Mouse (Mus musculus): ENCODE measurements around the gene Plpp2.

Plpp2 gene

GRCm38 (mm10) chr10:79548971-79549723, 15.6 kb upstream of the Plpp2 start:
- no peak for DNase-seq (ENCODE audit: low read depth)

- no peak for DNase-seq (ENCODE audit: low read depth)
These were observed 14.9 kb upstream of the Plpp2 start for GRCm38 (mm10) chr10:79548546-79548945.

DNA sequence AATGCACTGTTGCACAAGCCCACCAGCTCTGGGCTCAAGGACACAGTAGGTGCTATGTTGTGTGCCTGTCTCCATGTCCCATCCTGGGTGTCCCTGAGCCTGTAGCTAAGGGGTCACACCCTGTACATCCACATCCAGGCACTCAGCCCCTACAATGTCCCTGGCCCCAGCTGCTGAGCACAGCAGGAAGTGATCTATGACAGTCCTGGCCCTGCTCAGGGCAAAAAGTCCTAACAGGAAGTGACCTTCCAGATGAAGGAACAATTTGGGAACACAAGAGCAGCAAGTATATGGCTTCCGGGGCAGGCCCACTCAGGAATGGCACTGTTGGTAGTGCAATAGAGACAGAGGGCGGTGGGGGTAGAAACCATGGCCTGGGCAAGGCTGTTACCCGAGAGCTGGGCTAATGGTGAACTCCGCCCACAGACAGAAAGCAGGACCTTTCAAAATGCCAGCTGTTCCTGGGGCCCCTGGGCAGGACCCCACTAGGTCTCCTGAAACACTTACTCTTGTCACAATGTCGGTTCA, 13.6 kb upstream of the Plpp2 start:
- no peak for DNase-seq (ENCODE audit: low read depth)

DNA sequence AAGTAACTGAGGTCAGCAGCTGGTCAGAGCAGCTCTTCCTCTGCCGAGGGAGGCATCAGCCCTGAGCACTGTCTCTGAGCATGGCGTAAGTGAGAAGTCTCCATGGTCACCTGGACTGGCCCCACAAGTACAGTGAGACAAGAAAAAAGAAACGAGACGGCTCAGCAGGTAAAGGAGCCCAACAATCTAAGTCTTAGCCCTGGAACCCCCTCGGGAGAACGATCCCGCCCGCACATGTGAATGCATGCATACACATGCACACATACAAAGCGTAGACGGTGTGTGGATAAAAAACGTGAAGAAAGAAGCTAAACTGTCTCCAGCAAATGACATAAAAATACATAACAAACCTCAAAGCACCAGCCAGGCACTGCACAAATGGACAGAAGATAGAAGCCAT, 12.9 kb upstream of the Plpp2 start:
- DNase-seq (ENCODE audit: low read depth) = no peak

GRCm38 (mm10) chr10:79545891-79546290, 12.3 kb upstream of the Plpp2 start:
- no peak for DNase-seq (ENCODE audit: low read depth)

DNA sequence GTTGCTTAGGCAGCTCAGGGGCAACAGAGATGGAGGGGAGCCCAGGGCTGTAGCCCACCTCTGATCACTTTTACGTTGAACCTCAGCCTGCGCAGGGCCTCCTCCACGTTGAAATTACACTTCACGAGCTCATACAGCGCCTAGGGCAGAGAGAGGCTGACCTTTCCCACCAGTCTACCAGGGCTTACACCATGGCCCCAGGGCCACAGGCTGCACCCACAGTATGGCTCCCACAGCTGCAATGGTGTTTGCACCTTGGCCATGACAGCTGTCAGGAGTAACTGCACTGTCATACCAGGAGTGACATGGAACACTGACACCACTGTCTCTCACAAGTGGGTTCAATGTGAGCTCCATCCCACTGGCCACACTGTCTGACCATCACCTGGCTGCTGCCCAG, 11.0 kb upstream of the Plpp2 start:
- DNase-seq (ENCODE audit: low read depth) = no peak

GRCm38 (mm10) chr10:79543884-79544597, 10.4 kb upstream of the Plpp2 start:
- DNase-seq (ENCODE audit: low read depth) = no peak

DNA sequence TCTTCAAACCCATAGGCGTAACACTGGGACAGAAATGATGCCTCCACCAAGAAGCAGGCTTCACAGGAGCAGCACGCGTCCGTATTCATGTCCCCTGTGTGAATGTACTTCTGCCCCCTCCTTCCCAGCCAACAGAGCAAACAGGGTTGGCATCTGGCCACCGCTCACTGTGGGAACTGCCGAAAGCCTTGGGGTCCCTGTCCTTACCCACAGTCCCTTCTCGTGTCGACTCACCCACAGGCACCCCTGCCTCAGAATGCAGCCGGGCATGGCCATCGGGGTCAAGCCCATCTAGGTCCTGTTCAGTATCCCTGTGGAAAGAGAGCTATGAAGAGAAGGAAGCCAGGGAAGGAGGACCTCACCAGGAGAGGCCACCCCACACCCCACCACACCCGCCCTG, 8.6 kb upstream of the Plpp2 start:
- no peak for DNase-seq (ENCODE audit: low read depth)

- DNase-seq (ENCODE audit: low read depth) = no peak
These were observed 7.9 kb upstream of the Plpp2 start for GRCm38 (mm10) chr10:79541522-79541921.

GRCm38 (mm10) chr10:79540746-79541145, 7.2 kb upstream of the Plpp2 start:
- DNase-seq (ENCODE audit: low read depth) = no peak

DNA sequence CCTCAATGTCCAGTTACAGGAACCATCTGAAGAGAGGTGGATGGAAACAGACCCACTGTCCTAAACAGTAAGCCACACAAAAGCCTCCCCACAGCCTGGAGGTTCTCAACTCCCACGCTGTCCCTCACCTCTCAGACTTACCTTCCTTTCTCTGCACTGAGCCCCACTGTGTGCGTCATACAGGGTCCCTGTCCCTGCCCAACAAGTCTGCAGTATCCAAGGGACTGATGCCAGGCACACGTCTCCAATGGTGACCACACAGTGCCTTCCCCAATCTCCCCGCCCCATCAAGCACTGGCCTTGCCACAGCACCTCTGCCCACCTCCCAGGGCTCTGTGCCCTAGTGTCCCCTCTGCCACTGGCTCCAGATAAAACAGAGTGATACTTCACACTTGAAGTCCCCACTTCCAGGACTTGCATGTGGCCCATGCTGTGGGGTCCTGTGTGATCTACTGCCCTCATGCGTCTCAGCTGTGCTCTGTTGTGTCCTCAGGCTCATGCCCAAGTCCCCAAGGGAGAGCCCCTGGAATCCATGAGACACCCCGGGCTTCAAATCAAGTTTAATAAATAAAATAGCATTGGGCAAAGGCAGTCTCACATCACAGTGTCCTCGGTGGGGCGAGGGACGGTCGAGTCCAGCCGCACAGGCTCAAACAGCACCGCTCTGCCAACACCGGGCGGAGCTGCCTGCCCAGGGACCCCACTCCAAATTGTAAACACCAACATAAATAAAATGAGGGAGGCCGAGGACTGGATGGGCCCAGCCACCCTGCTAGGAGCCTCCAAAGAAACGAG, 6.3 kb upstream of the Plpp2 start:
- DNase-seq (ENCODE audit: low read depth) = no peak

GRCm38 (mm10) chr10:79538873-79539272, 5.3 kb upstream of the Plpp2 start:
- no peak for DNase-seq (ENCODE audit: low read depth)

DNA sequence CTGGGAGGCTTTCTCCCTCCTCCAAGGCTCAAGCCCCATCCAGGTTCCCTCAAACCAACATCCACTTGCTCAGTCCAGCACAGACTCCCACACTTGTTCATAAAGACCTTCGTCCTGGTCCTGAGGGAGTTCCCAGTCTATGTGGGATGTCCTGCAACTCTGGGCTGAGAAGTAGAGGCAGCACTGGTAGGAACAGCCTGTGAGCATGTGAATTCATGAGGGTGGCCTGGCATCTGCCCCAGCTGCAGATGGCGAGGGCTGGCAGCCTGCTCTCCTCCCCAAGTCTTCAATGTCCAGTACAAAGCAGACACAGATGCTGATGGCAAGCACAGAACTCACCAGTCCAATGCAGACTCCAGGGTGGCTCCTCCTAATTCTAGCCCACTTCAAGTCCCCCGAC, 4.7 kb upstream of the Plpp2 start:
- no peak for DNase-seq (ENCODE audit: low read depth)

GRCm38 (mm10) chr10:79537781-79538180, 4.2 kb upstream of the Plpp2 start:
- no peak for DNase-seq (ENCODE audit: low read depth)

DNA sequence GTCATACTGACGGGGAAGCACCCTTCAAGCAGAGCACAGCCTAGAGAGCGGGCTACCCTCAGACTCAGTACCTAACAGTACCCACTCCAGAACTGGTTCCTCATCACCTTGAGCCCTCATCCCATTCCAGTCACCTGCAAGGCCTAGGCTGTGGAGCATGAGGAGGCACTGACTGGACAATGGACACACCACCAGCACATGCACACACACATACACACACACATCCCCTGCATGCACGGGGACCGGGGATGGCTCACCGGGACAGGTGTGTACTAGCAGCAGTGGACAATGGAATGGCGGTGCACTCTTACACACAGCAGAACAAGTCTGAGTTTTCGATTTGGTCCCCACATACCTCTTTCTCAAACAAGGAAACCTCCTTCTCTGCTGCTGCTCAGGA, 3.7 kb upstream of the Plpp2 start:
- DNase-seq (ENCODE audit: low read depth) = no peak

DNA sequence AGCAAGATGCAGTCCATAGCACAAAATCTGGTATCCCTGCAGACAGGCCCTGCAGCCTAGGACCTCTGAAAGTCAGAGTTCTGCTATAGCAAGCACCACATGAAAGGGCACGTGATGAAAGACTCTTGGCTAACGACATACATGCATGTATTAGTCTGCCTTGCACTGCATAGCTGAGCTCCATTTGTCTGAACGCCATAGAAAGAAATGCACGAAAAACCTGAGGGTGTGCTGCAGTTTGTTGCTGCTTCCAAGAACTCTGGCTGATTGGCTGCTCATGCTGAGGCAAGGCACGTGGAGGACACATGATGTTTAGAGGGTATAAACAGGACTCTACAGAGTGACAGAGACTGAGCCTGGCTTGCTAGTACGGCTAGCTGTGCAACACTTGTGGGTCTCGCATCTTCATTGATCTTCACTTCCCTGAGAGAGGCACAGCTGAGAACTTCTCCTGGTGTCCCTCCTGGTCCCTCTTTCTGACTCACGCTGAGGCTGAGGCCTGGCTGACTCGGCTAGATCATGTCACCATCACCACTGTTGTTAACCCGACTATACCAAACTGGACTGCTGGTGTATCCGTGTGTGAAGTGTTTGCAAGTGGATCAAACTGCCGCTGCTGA, 3.0 kb upstream of the Plpp2 start:
- no peak for DNase-seq (ENCODE audit: low read depth)

DNA sequence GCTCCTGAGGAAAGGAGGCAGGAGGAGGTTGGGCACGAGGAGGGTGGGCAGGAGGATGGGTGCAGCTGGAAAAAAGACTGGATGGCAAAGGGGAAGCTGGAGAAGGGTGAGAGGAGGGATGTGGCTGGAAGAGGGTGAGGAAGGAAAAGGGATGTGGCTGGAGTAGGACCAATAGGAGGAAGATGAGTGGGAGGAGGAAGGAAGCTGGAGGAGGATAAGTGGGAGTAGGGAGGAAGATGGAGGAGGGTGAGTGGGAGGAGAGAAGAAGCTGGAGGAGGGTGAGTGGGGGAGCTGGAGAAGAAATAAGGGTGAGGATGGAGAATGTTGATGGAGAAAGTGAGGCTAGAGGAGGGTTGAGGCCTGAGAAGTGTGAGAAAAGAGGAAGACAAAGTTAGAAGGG, 1.8 kb upstream of the Plpp2 start:
- no peak for DNase-seq (ENCODE audit: low read depth)

DNA sequence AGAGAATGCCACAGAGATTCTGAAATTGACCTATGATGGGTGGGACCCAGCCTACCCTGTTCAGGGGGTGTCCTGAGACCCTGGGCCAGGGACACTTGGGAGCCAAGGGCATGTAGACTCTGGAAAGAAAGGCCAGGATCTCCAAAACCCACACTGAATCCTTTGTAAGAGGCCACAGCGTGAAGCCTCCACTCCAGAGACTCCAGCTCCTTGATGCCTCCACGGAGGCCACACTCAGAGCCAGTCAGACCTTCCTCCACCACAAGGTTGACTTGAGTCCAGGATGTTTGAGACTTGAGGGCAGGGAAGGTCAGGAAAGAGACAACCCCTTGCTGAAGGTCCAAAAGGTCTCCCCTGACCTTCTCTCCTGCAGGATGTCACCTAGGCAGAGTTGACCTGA, 830 bp upstream of the Plpp2 start:
- no peak for DNase-seq (ENCODE audit: low read depth)

DNA sequence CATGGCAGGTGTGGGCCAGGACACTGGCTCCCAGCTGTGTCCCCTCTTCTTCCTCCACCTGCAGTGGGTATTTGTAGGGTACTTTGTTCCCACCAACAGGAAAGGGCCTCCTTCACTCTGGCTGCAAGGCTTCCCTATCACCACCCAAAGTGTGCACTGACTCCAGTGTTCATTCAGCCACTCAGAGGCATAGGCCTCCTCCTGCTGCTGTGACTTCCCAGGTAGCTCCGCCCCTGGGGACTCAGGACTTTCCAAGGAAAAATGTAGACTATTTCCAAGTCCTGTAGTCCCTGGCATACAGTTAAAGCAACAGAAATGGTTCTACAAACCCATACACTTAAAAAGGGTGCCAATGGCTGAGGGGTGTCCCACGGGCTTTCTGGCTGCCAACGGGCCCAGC, 918 bp downstream of the Plpp2 start:
- no peak for DNase-seq (ENCODE audit: low read depth)

DNA sequence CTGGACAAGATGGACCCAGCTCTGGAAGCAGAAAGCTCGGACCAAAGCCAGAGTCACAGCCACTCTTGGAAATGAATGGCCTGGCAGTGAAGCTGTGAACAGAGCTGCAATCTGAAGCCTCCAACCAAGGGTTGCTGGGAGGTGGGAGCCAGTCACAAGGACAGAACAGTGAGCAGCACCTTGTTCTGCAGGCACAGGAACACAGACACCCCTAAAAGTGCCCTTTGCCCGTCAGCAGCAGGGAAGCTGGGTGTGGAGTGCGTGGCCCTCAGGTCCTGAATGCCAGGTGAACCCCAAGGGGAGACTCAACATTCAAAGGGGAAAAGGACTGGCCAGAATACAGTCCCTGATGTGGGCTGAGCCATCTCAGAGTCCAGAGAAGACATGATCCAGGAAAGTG, 2.0 kb downstream of the Plpp2 start:
- no peak for DNase-seq (ENCODE audit: low read depth)

- DNase-seq (ENCODE audit: low read depth) = no peak
These were observed 2.9 kb downstream of the Plpp2 start for GRCm38 (mm10) chr10:79530721-79531120.

- DNase-seq (ENCODE audit: low read depth) = no peak
These were observed 3.4 kb downstream of the Plpp2 start for GRCm38 (mm10) chr10:79530241-79530640.

Data from fibroblast of lung, adult 2 months (primary cell).